Mouse (Mus musculus) ES-E14 (cell line): ENCODE measurements around the gene Gjd3. TPM values are rescaled to one million over a fixed set of nuclear protein-coding genes. Genes with fewer than 3 reads are reported as not detected.
A peak's percentile ranks its signal among the peaks of the same experiment; 100 is the strongest.

ENCODE experiments used
- DNase-seq: peaks from one replicate; pipeline ENCODE4 v3.0.0-alpha.2; 2013; ENCODE audit warnings: low read depth, low spot score
- H3K27ac ChIP-seq: 2 replicates; pipeline ENCODE4 v1.5.1; 2012; ENCODE audit warnings: low read depth, mild to moderate bottlenecking, low read length, moderate library complexity, mixed read lengths; ENCODE audit not compliant: poor library complexity, insufficient read depth, severe bottlenecking
- H3K36me3 ChIP-seq: 2 replicates; pipeline ENCODE4 v1.6.1; 2012; ENCODE audit warnings: mild to moderate bottlenecking, low read length, moderate library complexity, mixed read lengths; ENCODE audit not compliant: control insufficient read depth, poor library complexity, insufficient read depth, severe bottlenecking
- H3K4me1 ChIP-seq, 2 experiments: fragments of 150-350 bp in 1 of 2; sonication (generic) in 1 of 2; 2 replicates each; pipeline ENCODE4 v1.6.1; 2012; ENCODE audit warnings: low read length in 2 of 2, mild to moderate bottlenecking in 1 of 2, mixed read lengths in 1 of 2; ENCODE audit not compliant: control insufficient read depth in 2 of 2, insufficient read depth in 2 of 2, poor library complexity in 1 of 2
- H3K4me3 ChIP-seq, 2 experiments: fragments of 150-350 bp in 1 of 2; sonication (generic) in 1 of 2; 2 replicates each; pipeline ENCODE4 v1.5.1; 2012; ENCODE audit warnings: low read length in 2 of 2, low read depth in 1 of 2, mild to moderate bottlenecking in 1 of 2, mixed read lengths in 1 of 2; ENCODE audit not compliant: insufficient read depth in 1 of 2, poor library complexity in 1 of 2, severe bottlenecking in 1 of 2
- H3K9ac ChIP-seq: 2 replicates; pipeline ENCODE4 v1.6.1; 2012; ENCODE audit warnings: low read depth, mild to moderate bottlenecking, low read length, mixed read lengths; ENCODE audit not compliant: poor library complexity, insufficient read depth, severe bottlenecking
- H3K9me3 ChIP-seq: fragments of 150-350 bp; sonication (generic); 2 replicates; pipeline ENCODE4 v1.6.1; 2012; ENCODE audit warnings: low read depth, mild to moderate bottlenecking, low read length; ENCODE audit not compliant: control insufficient read depth, insufficient read depth
- CHD2 ChIP-seq: IDR thresholded peaks from 2 replicates; pipeline ENCODE4 v1.6.1; 2014; ENCODE audit warnings: mild to moderate bottlenecking, low read depth, low read length, inconsistent platforms
- HCFC1 ChIP-seq: IDR thresholded peaks from 2 replicates; pipeline ENCODE4 v1.6.1; 2012; ENCODE audit warnings: low read length, inconsistent platforms, borderline replicate concordance; ENCODE audit not compliant: insufficient read depth
- MAFK ChIP-seq: IDR thresholded peaks from 2 replicates; pipeline ENCODE4 v1.6.1; 2014; ENCODE audit warnings: mild to moderate bottlenecking, low read depth, low read length, inconsistent platforms; ENCODE audit not compliant: insufficient read depth
- ZC3H11A ChIP-seq: IDR thresholded peaks from 2 replicates; pipeline ENCODE4 v1.6.1; 2012; ENCODE audit warnings: low read depth, mild to moderate bottlenecking, inconsistent platforms, low read length, borderline replicate concordance
- ZNF384 ChIP-seq: IDR thresholded peaks from 2 replicates; pipeline ENCODE4 v1.6.1; 2012; ENCODE audit warnings: low read depth, low read length, inconsistent platforms
- in situ Hi-C, 2 experiments: fragments of 600-800 bp; cut with MboI; formaldehyde crosslinking; loops; one replicate each; pipeline ENCODE4 v1.15.1; 2025; ENCODE audit warnings: low sequenced_read_pairs in 2 of 2, inconsistent platforms in 1 of 2; ENCODE audit not compliant: unreplicated experiment in 2 of 2
- total RNA-seq: library from RNA; depleted of rRNA; stranded (reverse); fragments of 300-350 nt; gene quantifications from 2 replicates; pipeline ENCODE4 v1.2.3, GENCODE M21; 2012

Gjd3 gene
- total RNA-seq, 1 experiment = 0.27 TPM

DNA sequence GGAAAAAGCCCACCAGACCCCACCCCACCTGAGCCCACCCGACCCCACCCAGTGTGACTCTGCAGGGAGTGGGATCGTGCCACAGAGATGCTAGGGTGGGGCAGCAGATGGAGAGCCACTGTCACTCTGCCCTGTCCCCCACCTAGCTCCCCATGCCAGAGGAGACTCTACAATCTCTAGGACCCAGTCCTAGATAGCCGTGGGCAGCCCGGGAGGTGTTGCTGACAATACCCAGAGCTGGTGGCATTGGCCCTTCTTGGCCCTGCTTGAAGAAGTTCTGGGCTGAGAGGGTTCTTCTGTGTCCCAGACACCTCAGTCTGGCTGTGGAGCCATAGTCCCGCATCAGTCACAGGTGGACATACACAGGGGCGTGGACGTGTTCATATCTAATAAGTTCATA is 2.7 kb upstream of the Gjd3 start:
- DNase-seq = no peak
- in situ Hi-C loops = no loop called here
- no peak overlapping the region for H3K4me3 ChIP-seq
- H3K36me3 ChIP-seq = no peaks in the 10 kb centered on the region
- H3K9ac ChIP-seq = no peak overlapping the region
- TF ChIP-seq ZNF384 = no peak
- TF ChIP-seq MAFK = no peak
- no peak for TF ChIP-seq HCFC1
- no peak for TF ChIP-seq ZC3H11A
- no peak for TF ChIP-seq CHD2
- no peaks in the 10 kb centered on the region for H3K9me3 ChIP-seq
- no peak overlapping the region for H3K27ac ChIP-seq
- peaks cover 0 to 19% of the 10 kb centered on the region in 2 experiments; a peak in 2 of 4 replicates for H3K4me1 ChIP-seq

DNA sequence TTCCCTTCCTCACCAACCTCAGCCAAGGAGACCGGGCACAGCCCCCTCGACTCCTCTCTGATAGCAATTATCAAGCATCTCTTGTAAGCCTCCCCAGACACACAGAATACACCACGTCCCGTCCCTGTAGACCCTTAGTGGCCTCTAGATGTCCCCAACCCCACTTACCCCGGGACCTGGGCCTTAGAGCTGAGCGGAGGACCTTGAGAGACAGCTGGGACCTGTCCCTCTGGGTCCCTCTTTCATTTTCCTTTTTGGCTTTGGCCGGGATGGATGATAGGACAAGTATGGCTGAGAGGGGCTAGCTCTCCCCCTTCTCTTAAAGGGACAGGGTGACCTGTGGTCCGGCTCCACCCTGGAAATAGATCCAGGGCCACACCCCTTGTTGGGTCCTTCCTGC is 735 bp upstream of the Gjd3 start:
- TF ChIP-seq ZC3H11A (no peak), HCFC1 (no peak)
- Histone ChIP-seq H3K4me3 (no peak overlapping the region), H3K9me3 (no peaks in the 10 kb centered on the region), H3K36me3 (no peaks in the 10 kb centered on the region), H3K27ac (no peak overlapping the region), H3K9ac (no peak overlapping the region), H3K4me1 (peaks cover 0 to 24% of the 10 kb centered on the region in 2 experiments; a peak in 2 of 4 replicates)
- no peak for DNase-seq
- in situ Hi-C loops = no loop called here

DNA sequence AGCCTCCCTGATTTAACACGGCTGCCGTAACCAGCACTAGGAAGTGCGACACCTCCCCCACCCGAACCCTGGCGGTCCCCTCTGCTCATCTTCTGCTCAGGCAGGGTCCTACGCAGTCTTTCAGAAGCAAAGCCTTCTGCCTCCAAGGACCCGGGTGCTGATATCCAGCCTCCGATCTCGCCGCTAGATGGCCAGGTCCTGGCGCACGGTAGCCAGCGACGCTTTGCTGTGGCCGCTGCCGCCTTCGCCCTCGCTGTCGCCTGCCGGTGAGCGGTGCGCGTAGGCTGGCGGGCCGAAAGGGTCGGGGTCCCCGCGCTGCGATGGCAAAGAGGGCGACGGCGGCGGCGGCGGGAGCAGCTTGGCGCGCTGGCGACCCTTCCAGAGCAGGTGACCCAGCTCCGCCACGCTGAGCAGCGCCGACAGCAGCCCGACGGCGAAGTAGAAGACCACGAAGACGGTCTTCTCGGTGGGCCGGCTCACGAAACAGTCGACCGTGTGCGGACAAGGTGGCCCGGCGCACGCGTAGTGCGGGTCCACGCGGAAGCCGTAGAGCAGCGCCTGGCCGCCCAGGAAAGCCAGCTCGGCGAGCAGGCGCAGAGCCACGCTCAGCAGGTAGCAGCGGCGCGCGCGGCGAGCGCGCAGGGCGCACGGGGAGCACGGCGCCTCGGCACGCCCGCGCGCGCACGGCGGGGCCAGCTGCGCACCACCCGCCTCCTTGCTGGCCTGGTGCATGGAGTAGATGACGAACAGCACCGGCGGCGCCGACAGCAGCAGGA is 631 bp downstream of the Gjd3 start:
- peak overlapping the region; percentile 74 to 79 for H3K4me3 ChIP-seq
- in situ Hi-C loops = no loop called here
- H3K9ac ChIP-seq = peak overlapping the region; percentile 65
- H3K4me1 ChIP-seq = peaks cover 0 to 26% of the 10 kb centered on the region in 2 experiments; a peak in 2 of 4 replicates
- no peaks in the 10 kb centered on the region for H3K36me3 ChIP-seq
- H3K9me3 ChIP-seq = no peaks in the 10 kb centered on the region
- no peak for DNase-seq
- no peak overlapping the region for H3K27ac ChIP-seq
- TF ChIP-seq CHD2 (no peak), MAFK (no peak), ZC3H11A (no peak), HCFC1 (no peak), ZNF384 (no peak)

DNA sequence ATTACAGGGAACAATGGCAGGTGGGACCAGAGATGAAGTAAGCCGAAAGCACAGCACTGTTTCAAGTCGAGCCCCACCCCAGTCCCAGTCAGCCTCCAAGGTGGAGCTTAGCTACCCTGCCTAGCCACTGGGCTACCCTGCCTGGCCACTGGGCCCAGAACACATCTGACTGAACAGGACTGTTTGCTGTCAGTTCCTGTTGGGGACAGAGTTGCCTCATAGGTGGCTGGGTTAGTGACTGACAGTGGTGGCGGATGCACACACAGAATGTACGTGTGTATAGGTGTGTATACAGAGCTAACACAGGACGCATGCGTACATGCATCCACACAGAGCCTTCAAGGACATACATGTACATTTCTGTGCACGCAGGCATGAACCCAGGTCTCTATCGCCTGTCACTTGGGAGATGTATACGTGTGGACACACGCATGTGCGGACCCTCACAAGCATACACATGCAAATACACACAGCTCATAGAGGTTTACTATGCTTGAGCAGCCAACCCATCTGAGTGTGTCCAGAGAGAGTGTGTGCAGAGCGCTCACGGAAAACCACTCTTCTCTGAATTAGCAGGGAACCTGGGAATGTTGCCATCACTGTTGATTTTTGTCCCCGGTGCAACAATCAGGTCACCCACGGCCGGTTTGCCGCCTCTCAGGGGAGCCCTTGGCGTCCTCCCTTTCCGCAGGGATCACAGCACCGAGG is 1.4 kb downstream of the Gjd3 start:
- no peaks in the 10 kb centered on the region for H3K36me3 ChIP-seq
- in situ Hi-C loops = no loop called here
- TF ChIP-seq ZNF384 = no peak
- no peak for TF ChIP-seq CHD2
- no peak for TF ChIP-seq MAFK
- TF ChIP-seq HCFC1 = no peak
- no peak for TF ChIP-seq ZC3H11A
- peaks cover 0 to 26% of the 10 kb centered on the region in 2 experiments; a peak in 2 of 4 replicates for H3K4me1 ChIP-seq
- peak overlapping the region; percentile 74 to 79 for H3K4me3 ChIP-seq
- DNase-seq = no peak
- H3K9me3 ChIP-seq = no peaks in the 10 kb centered on the region
- H3K27ac ChIP-seq = no peak overlapping the region
- peak overlapping the region; percentile 12 for H3K9ac ChIP-seq
